Mouse (Mus musculus) heart, postnatal 14 days (tissue): ENCODE results near the gene Tssc4. TPM values are rescaled to one million over a fixed set of nuclear protein-coding genes. Genes with fewer than 3 reads are reported as not detected.

Experiments used
- DNase-seq, 2 experiments: peaks; one replicate each; pipeline ENCODE4 v3.0.0; 2021 to 2022
- intact Hi-C: fragments of 180-260 bp; cut with DNase I; formaldehyde crosslinking; loops from one replicate; pipeline ENCODE4 v1.15.1; 2025
- total RNA-seq, 2 experiments: library from RNA; stranded (reverse); gene quantifications; 2 replicates each; pipeline ENCODE4 v1.2.3; 2021

Gene Tssc4
- total RNA-seq, 2 experiments from 2014 or later: 19.0 to 20.7 TPM

DNA sequence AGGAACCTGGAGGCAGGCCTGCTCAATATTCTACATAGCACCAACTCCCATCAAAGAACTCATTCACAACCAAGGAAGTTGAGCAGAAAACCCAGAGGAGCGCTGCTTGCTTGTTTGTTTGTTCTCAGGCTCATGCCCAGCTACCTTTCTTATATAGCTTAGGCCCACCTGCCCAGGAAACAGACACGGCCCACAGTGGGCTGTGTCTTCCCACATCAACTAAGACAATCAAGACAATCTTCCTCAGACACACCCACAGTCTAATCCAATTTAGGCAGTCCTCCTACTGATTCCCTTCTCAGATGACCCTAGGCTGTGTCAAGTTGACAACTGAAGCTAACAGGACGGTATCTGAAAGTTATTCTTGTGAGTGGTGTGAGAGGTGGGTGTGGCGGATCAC lies 37.0 kb downstream of the Tssc4 start, which contains the start of gene Kcnq1:
Gene Kcnq1, plus strand, starts transcription at position 301 of the 400 bp plus-strand sequence.
- intact Hi-C loops: no loop called here
- DNase-seq: no peak

DNA sequence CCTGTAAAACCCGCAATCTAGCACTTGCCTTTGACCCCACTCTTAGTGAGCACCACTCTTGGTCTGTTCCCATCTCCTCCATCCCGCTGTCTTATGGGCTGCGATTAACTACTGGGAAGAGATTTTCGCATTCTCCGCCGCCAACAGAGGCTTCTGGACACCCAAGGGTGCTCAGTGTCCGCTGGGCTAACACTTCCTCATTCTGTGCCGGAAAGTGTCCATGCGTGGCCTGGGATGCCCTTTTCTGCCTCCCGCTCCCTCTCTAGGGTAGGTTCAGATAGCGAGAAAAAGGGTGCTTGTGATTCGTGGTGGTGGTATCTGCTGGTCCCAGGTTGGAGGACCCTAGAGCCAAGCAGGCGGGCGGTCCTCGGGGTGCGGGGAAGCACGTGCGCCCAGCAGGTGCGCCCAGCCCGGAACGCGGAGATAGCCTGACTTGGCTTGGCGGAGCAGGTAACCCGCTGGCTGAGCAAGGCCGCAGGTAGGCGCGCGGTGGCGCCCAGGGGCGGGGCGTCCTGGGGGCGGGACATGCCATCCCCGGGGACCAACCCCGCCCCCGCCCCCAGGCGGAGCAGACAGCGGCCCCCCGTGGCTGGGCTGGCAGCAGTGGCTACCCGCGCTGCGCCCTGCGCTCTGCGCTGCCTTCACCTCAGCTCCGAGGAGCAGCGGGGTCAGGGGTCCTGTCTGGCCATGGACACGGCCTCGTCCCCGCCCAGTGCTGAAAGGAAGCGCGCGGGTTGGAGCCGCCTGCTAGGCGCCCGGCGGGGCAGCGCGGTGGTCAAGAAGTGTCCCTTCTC lies 37.8 kb downstream of the Tssc4 start:
- intact Hi-C loops: no loop called here
- peak; percentile 73 to 74 for DNase-seq

DNA sequence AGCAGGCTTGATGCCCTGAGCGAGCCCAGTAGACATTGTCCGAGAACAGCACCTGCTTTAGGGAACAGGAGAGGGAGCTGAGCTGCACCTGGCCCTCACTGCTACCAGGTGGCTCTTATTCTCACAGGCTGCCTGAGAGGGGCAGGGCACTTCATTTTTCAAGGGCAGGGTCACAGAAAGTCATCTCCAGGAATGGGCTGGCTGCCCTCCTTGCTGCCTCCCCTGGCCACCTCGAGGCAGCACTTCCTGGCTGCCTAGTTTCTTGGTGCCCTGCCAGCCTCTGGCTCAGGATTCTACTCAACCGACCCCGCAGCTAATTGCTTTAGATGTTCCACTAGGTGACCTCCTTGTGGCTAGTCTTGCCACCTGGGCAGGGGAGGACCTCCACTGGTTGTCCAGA lies 39.2 kb downstream of the Tssc4 start:
- intact Hi-C loops: no loop called here

DNA sequence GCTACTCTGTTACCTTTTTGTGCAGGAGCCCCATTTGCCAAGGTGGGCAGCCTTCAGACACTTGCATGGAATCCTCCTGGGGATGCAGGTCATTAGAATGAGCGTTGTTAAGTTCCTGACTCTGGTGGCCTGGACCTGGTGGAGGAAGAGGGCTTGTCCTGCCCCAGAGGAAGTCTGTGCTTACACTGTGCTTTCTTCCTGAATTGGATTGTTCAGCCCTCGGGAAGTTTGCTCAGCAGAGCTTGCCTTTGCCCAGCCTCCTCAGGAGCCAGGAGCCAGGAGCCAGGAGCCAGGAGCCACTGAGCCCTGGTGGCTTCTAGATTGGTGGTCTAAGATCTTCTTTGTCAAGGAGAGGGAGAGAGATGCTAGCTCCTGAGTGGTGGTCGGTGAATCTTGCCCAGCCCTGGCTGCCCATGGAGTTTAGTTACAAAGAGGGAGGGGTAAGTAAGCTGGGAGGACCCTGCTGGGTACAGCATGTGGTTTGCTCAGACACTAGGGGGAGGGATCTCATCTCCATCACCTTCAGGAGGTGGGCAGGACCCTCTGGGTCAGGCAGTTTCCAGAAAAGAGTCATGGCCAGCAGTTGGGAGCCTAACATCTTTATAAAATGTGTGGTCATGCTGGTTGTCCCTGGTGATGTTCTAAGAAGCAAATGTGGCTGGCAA lies 40.1 kb downstream of the Tssc4 start:
- intact Hi-C loops: no loop called here

More for the DNA sequence above, 39.2 kb downstream of the Tssc4 start:
- DNase-seq: peak; percentile 67 to 74

DNA sequence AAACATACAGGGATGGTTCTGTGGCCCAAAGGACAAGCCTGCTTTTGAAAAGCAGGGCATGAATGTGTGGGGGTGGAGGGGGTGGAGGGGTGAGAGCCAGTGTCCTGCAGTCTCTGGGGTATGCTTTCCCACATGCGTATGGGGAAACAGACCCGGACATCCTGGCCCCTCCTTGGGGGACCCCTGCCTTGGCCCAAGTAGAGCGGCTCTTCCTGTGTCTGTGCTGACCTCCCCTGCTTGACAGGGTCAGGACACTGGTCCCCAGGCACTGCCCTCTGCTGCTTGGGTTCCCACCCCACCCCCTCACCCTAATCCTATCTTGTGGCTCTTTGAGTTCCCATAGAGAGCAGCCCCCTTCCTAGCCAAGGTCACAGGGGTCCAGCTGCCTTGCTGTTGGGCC lies 40.6 kb downstream of the Tssc4 start:
- DNase-seq: no peak
- intact Hi-C loops: no loop called here

More for the DNA sequence above, 40.1 kb downstream of the Tssc4 start:
- DNase-seq: peak; percentile 30 to 35

DNA sequence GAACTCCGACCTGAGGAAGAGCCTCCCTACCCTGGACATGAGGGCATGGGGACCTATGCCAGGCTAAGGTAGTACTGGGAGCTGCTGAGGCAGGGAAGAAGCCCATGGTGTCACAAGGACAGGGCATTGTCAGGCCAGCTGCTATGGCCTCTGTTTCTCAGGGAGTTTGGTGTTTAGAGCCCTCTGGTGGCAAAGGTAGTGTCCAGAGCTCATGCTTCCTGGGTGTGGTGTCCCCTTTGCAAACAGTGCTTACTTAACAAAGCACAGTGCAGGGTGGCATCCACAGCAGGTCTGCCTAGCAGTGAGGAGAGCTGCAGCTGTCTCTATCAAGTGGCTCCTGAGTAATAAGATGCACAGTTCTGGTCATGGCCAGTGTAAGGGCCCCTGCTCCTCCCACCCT lies 41.8 kb downstream of the Tssc4 start:
- no peak for DNase-seq
- intact Hi-C loops: no loop called here

DNA sequence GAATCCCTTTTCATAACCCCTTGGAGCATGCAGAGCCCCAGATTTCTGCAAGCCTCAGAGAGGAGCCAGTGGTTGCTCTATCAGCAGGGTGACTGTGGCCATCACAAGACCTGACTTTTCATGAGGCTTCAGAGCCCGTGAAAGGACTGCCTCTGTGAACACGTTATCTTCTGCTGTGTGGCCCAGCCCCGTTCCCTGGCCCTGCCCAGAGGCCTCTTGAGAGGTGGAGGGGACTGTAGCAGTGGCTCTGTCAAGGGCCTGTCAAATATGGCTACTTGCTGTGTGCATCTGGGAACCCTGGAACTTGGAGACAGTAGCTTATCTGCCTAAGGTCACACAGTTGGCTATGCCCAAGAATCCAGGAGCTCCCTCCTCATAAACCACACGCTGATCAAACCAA lies 42.7 kb downstream of the Tssc4 start:
- intact Hi-C loops: no loop called here
- DNase-seq: peak; percentile 35 to 37

DNA sequence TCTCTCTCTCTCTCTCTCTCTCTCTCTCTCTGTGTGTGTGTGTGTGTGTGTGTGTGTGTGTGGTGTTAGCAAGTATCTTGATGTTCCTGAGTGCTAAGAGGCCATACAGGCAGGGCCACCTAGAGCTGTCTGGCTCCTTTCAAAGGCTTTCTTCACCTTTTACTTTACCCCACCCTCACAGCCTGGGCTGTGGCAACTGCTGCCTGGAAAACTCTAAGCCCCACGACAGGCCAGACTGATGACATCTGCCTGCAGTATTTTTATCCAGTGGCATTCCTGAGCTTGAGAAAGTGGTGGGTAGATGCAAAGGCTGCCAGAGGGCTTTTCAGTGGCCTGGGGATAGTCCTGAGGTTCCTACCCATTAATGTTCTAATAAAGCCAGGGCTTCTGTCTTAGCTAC lies 43.3 kb downstream of the Tssc4 start:
- DNase-seq: peak; percentile 27 to 28
- intact Hi-C loops: no loop called here

DNA sequence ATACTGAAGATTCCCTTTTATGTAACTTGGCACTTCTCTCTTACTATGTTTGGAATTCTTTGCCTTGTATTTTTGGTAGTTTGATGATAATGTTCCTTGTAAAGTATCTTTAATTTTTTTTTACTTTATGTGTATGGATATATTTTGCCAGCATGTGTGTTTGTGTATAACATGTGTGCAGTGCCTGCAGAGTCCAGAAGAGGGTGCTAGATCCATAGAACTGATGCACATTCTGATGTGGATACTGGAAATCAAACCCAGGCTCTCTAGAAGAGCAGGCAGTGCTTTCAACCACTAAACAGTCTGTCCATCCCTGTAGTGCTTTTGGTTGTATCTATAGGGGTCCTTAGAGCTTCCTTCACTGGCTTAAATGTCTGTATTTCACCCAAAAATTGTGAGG lies 45.7 kb downstream of the Tssc4 start:
- intact Hi-C loops: no loop called here
- DNase-seq: no peak

DNA sequence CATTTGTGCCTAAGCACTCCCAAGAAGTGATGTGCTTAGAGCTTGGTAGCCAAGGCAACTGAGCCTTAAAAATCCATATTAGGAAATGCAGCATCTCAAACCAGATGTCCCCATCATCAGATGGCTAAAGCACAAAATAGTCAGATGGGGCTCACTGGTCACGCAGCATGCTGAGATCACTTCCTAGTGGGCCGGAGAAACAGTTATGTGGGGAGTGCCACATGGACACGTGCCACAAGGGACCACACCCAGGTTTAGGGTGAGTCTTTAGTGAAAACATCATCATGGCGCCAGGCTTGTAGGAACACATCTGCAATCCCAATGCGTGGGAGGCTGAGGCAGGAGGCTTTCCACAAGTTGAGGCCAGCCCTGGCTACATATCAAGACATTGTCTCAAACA lies 47.5 kb downstream of the Tssc4 start:
- intact Hi-C loops: no loop called here
- DNase-seq: no peak

DNA sequence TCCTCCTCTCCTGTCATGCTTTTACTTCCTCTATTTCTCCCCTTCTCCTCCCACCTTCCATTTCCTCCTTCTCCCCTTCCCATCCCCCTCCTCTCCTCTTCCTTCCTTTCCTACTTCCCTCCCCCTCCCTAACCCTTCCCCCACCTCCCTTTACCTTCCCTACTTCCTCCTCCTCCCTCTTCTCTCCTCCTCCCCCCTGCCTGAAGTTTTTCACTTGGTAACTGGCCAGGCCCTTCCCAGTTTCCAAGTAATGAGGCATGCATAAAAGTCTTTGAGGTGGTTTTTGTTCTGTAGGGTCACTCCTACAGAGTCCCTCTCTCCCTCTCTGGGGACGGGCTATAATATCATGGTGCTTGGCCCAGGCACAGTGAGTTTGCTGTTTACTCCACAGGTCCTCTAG lies 50.4 kb downstream of the Tssc4 start:
- intact Hi-C loops: no loop called here
- DNase-seq: no peak

DNA sequence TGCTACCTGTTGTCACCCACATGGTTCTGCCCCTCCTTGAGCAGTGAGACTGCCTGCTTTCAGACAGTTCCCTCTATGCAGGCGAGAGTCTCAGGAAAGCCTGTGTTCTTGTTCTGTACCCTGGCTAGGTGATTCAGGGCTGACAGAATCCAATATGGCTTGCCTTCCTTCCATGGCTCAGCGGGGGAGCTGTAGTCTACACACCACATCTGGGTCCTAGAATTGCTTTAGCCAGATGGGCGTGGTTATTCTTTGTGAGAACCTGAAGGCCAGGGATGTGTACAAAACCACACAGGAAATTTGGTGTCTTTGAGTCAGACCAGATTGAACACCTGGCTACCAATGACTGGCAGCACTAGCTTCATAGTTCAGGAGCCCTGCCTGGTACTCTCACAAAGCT lies 50.8 kb downstream of the Tssc4 start:
- no peak for DNase-seq
- intact Hi-C loops: no loop called here

Other genes with a start within 250 kb of the Tssc4 start
- not detected for gene Th, start 138.1 kb upstream of the Tssc4 start, total RNA-seq
- gene Ascl2, start 100.0 kb upstream of the Tssc4 start, total RNA-seq: under 1 TPM in 1 of 2 experiments, not detected in 1; 0.12 TPM
- gene Tspan32, start 64.2 kb upstream of the Tssc4 start, total RNA-seq: 1 to 10 TPM in 1 of 2 experiments, under 1 TPM in 1; 0.91 to 1.1 TPM
- gene Cd81, start 16.5 kb upstream of the Tssc4 start, total RNA-seq: 100 to 1,000 TPM; 505 to 506 TPM
- gene Trpm5, start 25.4 kb downstream of the Tssc4 start, total RNA-seq: under 1 TPM; 0.12 TPM
- gene Kcnq1, start 37.1 kb downstream of the Tssc4 start, total RNA-seq: 10 to 100 TPM; 32.1 to 32.5 TPM